Mouse (Mus musculus) MEL (cell line): ENCODE measurements around the gene Folr2.

Source experiments
- BHLHE40 ChIP-seq: IDR thresholded peaks from 2 replicates; pipeline ENCODE4 v1.6.1; 2012; ENCODE audit warnings: low read depth, mild to moderate bottlenecking, inconsistent platforms, low read length, improper control_type of control experiment, borderline replicate concordance
- CHD1 ChIP-seq: IDR thresholded peaks from 2 replicates; pipeline ENCODE4 v1.6.1; 2012; ENCODE audit warnings: low read depth, mild to moderate bottlenecking, inconsistent platforms, low read length, improper control_type of control experiment
- CTCF ChIP-seq, 3 experiments: IDR thresholded peaks in 2 of 3; conservative IDR thresholded peaks in 1 of 3; 2 replicates each; pipeline ENCODE4 v1.5.1; 2011 to 2012; ENCODE audit warnings: low read length in 3 of 3, low read depth in 2 of 3, mild to moderate bottlenecking in 2 of 3, improper control_type of control experiment in 1 of 3, inconsistent platforms in 1 of 3, mixed read lengths in 1 of 3, moderate library complexity in 1 of 3; ENCODE audit not compliant: control insufficient read depth in 1 of 3, insufficient read depth in 1 of 3, poor library complexity in 1 of 3, severe bottlenecking in 1 of 3
- TCF12 ChIP-seq: IDR thresholded peaks from 2 replicates; pipeline ENCODE4 v1.6.1; 2014; ENCODE audit warnings: low read depth, mild to moderate bottlenecking, inconsistent platforms, low read length, improper control_type of control experiment, moderate library complexity

- no peak for TF ChIP-seq CHD1
- no peak for TF ChIP-seq CTCF (IDR thresholded peaks at IDR 0.05 in 2 of 3, conservative IDR thresholded peaks at IDR 0.05 in 1 of 3; ENCODE audit: control insufficient read depth in 1 of 3, insufficient read depth in 1 of 3, low read depth in 2 of 3, low read length in 3 of 3, poor library complexity in 1 of 3, severe bottlenecking in 1 of 3)
- TF ChIP-seq TCF12, result no peak
- TF ChIP-seq BHLHE40, result no peak
Observed at GRCm38 (mm10) chr7:101837154-101837605, 19.8 kb downstream of the Folr2 start.
